Mouse (Mus musculus): Measurements from ENCODE around the gene Plch1.

The Plch1 gene

GRCm38 (mm10) chr3:63692727-63693126 is 206.5 kb downstream of the Plch1 start:
- no peak for DNase-seq (ENCODE audit: low read depth)

GRCm38 (mm10) chr3:63668779-63669178 is 230.5 kb downstream of the Plch1 start:
- DNase-seq (ENCODE audit: low read depth) = no peak

- no peak for DNase-seq (ENCODE audit: low read depth)
Measured at GRCm38 (mm10) chr3:63665307-63665706, 234.0 kb downstream of the Plch1 start.

- DNase-seq (ENCODE audit: low read depth) = no peak
Measured at GRCm38 (mm10) chr3:63664575-63665243, 234.6 kb downstream of the Plch1 start.

Data from c-Kit-positive CD71-positive TER-119-negative erythroid progenitor cells, embryonic 14.5 days (primary cell).